Mouse (Mus musculus) layer of hippocampus, postnatal 14 days (tissue): ENCODE results near the gene Ugt1a7c. TPM values are rescaled to one million over a fixed set of nuclear protein-coding genes. Genes with fewer than 3 reads are reported as not detected.

Source experiments
- DNase-seq, 2 experiments: peaks; one replicate each; pipeline ENCODE4 v3.0.0; 2021 to 2022; ENCODE audit warnings: low spot score in 2 of 2, mixed read lengths in 1 of 2
- total RNA-seq, 2 experiments: library from RNA; stranded (reverse); gene quantifications; 2 replicates each; pipeline ENCODE4 v1.2.3; 2021

Gene Ugt1a7c
- total RNA-seq, 2 experiments from 2014 or later = 0.58 to 0.95 TPM

DNA sequence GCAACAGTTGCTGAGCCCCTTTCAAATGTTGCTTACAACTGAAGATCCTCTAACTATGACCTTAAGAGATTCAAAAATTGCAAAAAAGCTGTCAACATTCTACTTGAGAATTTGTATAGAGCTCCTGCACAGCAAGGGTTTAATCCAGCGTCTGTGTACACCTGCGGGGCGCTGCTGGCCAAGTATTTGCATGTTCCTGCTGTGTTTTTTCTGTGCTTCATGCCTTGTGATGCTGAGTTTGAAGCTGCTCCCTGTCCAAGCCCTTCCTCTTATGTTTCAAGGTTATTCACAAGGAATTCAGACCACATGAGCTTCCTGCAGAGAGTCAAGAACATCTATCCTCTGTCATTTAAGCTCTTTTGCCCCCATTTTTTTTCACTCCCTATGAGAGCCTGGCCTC lies 97.3 kb downstream of the Ugt1a7c start:
- no peak for DNase-seq

DNA sequence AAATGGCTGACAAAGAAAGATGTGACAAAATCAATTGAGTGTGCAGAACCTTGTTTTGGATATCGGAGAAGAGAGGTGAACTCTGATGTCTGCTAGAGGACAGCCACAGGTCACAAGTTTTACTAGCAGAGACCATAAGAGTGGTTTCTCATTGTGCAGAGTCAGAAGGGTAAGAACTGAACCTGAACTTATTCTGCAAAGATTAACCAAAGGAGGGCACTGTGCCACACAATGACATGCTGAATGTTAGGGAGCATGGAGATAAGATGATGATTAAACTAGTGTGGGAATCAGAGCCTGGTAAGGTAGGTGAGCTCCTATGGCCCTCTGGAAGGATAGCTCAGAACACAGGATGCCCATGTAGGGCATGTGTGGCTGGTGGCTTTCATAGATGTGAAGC lies 100.8 kb downstream of the Ugt1a7c start:
- DNase-seq = no peak

DNA sequence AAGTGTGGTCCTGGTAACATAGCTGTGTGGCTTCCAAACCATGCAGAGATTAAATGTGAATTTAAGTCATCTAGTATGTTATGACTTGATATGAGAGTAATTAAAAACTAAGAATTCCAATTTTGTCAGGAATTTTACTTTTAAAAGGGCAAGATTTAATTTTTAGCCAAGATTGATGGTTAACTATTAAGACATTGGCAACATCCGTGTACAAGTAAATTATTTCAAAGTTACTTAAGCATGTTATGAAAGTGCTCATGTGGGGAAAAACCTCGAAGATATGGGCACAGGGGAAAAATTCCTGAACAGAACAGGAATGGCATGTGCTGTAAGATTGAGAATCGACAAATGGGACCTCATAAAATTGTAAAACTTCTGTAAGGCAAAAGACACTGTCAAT lies 102.6 kb downstream of the Ugt1a7c start:
- no peak for DNase-seq

DNA sequence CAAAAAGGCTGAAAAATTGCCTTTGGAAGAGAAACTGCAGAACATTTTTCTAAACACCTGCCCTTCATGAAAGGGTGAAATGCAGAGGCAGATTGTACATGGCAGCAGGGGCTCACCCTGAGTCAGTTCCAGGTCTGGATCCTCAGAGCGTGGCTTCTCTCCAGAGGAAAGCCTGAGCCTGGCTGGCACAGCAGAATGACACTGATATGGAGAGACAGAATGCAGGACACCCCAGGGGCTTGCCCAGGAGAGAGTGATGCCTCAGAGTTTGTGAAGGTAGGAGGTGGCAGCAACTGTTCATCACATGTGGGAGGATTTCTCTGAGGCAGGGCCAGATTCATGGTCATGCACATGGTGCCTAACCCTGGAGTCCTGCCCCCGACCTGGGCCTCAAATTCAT lies 105.1 kb downstream of the Ugt1a7c start:
- DNase-seq = peak in 1 of 2 experiments; percentile 35

GRCm38 (mm10) chr1:88200456-88200855 lies 105.6 kb downstream of the Ugt1a7c start, which contains the start of gene Ugt1a2:
Gene Ugt1a2 (plus strand): TSS chr1:88200601.
- DNase-seq = no peak

DNA sequence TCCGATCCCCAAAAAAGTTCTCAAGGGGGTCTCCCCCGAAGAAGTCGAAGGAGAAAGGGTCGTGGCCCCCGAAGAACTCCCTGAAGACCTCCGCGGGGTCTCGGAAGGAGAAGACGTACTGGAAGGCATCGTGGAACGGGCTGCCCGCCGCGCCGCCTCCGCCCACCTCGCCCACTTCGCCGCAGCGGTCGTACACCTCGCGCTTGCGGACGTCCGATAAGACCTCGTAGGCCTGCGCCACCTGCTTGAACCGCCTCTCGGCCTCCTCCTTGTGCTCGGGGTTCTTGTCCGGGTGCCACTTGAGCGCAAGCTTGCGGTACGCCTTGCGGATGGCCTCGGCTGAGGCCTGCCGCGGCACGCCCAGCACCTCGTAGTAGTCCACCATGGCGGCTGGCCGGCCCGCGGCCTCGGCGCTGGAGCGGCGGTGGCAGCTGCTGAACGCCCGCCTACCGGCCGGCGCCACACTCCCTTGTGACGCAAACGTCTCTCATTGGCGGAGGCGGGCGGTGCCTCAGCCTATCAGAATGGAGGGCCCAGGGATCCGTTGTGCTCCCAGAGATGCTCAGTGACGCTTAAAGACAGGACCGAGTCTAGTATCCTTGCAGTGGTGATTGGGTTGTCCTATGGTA lies 110.5 kb downstream of the Ugt1a7c start, which contains the start of gene Dnajb3:
TSS of gene Dnajb3 (minus strand) at position 489 of the 629 bp plus-strand sequence.
- peak; percentile 74 to 80 for DNase-seq

GRCm38 (mm10) chr1:88206843-88207479 lies 112.1 kb downstream of the Ugt1a7c start:
- no peak for DNase-seq

- DNase-seq = peak in 1 of 2 experiments; percentile 45
Observed at GRCm38 (mm10) chr1:88211812-88212211, 117.0 kb downstream of the Ugt1a7c start, which contains the start of gene Ugt1a1. Gene Ugt1a1 (plus strand): TSS chr1:88211959.

GRCm38 (mm10) chr1:88212341-88213045 lies 117.6 kb downstream of the Ugt1a7c start:
- no peak for DNase-seq

DNA sequence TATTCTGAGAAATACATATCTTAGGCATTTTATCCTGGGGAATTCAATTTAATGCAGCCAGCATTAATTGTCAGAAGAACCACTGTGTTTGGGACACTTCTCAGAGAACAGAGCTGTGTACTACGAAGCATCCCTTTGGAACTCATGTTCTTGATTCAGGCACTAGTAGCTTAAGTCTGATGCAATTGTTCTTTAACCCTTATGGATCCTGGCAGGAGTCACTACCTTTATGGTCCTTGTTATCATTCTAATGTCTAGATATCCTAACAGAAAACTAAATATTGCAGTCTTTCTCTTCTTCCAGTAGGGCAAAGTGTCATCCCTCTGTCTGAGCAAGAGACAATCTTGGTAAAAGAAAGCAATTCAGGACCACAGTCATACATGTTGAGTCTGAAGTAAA lies 118.2 kb downstream of the Ugt1a7c start:
- no peak for DNase-seq

GRCm38 (mm10) chr1:88213766-88214461 lies 119.1 kb downstream of the Ugt1a7c start:
- no peak for DNase-seq

DNA sequence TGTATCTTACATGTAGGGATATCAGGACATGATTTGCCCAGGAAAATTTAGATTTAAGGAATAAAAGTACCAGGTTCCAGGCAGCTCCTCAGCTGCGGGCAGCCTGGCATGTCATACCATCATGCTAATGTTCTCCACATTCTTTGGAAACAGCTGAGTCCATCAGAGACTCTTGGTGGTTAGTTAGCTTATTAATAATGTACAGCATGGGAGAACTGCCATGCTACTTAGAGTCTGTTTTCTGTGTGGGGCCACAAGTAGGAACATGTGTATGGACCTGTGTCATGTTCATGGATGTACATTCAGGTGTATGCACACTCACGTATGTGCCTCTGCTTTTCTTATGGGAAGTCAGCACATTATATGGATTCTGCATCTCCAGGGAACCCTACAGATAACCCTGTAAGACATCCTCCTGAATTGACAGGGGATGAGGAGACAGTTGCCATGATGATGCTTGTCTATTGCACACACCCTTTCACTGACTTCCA lies 119.6 kb downstream of the Ugt1a7c start:
- no peak for DNase-seq

GRCm38 (mm10) chr1:88215466-88216380 lies 120.9 kb downstream of the Ugt1a7c start:
- no peak for DNase-seq

GRCm38 (mm10) chr1:88216551-88216950 lies 121.7 kb downstream of the Ugt1a7c start:
- DNase-seq = no peak

GRCm38 (mm10) chr1:88217144-88217543 lies 122.3 kb downstream of the Ugt1a7c start:
- no peak for DNase-seq

- DNase-seq = no peak
Observed at GRCm38 (mm10) chr1:88217576-88217975, 122.7 kb downstream of the Ugt1a7c start.

DNA sequence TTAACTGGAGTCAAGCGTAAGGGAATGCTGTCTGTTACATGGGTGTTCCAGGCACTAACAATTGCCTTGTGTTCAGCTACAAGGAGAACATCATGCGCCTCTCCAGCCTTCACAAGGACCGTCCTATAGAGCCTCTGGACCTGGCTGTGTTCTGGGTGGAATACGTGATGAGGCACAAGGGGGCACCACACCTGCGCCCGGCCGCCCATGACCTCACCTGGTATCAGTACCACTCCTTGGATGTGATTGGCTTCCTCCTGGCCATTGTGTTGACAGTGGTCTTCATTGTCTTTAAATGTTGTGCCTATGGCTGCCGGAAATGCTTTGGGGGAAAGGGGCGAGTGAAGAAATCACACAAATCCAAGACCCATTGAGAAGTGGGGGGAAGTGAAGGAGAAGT lies 123.2 kb downstream of the Ugt1a7c start:
- no peak for DNase-seq

DNA sequence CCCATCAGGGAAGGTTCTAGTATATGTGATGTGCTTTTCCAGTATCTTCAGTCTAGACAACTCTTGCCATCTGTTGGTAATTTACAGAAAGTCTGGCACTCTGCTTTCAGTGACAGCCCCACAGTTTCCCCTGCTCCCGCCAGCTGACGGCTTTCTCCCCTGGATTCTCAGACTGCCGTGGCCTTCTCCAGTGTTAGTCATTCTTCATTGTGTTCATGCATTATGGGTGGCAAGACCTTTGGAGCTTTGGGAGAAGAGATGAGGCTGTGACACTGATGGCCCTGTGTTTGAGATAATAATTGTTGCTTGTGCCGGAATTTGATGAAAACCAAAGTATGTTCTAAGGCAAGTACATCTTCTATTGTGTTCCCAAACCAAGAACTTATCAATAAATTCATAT lies 123.7 kb downstream of the Ugt1a7c start:
- DNase-seq = no peak

- no peak for DNase-seq
Observed at GRCm38 (mm10) chr1:88219054-88219453, 124.2 kb downstream of the Ugt1a7c start.

GRCm38 (mm10) chr1:88220336-88220735 lies 125.5 kb downstream of the Ugt1a7c start:
- no peak for DNase-seq
